Mouse (Mus musculus): Measurements from ENCODE around the gene Cdc5l.

DNA sequence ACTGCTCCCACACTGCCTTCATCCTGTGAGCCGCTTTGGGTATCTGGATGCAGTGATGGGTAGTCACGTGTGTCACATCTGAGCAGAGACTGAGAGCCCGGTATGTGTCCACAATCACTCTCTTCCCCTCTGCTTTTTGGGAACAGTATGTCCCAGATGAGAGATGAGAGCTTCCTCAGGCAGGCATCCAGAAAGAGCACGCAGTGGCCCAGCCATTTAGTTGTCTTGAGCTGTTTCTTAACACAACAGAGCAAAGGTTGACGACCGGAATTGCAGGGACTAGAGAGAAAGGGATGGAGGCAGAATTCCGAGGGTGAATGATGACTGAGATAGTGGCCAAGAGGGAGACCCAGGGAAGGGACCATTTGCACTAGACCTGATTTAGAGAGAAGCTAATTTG, 68.7 kb downstream of the Cdc5l start:
- no peak for TF ChIP-seq EP300 (optimal IDR thresholded peaks at IDR 0.05)
- no peak for TF ChIP-seq CTCF (IDR thresholded peaks at IDR 0.05; ENCODE audit: low read depth)
